Mouse (Mus musculus) adrenal gland (tissue): Measurements from ENCODE around the gene Inhbe.
"Not testable (repeated sequence)": the region's sequence is repeated elsewhere in the genome, so short reads cannot be mapped to it uniquely, and the experiment has no call there.

ENCODE experiments used
- intact Hi-C: fragments of 180-260 bp; cut with DNase I; formaldehyde crosslinking; loops from one replicate; pipeline ENCODE4 v1.15.1; 2025

Inhbe gene

DNA sequence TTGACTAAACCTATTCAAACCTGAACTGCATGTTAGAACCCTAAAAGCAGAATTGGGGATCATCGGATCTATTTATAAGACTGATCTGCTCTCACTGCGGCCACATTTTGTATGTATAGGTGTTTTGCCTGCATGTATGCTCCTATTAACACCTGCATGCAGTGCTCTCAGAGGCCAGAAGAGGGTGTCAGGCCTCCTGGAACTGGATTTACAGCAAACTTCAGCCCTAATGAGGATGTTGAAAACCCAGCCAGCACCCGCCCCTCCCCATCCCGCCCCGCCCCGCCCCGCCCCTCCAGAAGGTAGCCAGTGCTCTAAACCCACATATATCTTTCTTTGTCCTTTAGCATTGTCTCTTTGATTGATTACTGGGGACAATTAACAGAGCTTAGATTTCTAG, 29.7 kb downstream of the Inhbe start:
- intact Hi-C loops, result no loop called here

DNA sequence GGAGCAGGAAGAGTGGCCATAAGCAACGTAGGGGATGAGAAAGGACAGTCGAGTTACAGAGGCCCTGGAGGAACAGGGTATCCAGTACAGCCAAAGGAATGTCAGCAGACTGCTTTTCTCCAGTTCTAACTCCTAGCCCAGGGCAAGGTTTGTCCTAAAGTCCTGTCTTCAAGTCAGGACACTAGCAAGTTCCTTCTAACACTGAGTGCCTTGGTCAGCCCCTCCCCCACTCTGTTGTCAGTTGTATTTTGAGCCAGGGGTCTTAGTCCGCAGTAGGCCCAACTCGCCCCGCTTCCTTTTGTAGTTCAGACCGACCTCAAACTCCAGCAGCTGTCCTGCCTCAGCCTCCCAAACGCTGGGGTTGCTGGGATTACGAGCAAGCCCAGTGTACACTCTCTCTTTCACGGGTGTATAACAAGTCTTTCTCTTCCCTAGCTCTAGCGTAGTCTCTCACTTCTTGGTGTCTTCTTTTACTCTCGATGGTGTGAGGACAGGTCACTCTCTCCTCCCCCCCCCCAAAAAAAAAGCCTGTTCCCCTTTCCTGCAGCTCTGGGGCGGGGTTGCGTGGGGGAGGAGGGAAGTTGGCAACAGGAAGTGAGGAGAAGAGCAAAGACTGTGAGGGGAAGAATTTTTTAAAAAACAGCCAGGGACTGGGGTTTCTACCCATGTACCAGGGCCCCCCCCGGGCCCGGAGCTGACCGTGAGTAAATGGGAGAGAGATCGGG, 30.9 kb downstream of the Inhbe start:
- intact Hi-C loops, result no loop called here

DNA sequence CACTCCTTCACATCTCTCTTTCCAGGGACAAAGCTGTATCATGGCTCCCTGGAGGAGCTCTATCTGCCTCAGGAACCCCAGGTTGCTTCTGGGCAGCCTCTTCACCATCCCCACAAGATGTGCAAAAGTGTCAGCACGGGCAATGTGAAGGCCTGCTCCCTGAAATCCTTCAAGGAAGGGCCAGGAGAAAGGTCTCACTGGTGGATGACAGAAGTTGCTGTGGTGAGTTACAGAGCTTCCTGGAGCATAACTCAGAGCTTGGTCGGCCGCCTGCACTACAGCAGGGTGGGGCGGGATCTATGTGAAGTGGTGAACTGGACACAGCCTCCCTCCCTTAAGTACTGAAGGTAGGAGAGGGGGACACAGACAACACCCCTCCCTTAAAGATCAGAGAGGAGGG, 31.5 kb downstream of the Inhbe start:
- intact Hi-C loops, result no loop called here

- intact Hi-C loops, result no loop called here
Measured at GRCm38 (mm10) chr10:127322178-127322577, 32.0 kb downstream of the Inhbe start.

DNA sequence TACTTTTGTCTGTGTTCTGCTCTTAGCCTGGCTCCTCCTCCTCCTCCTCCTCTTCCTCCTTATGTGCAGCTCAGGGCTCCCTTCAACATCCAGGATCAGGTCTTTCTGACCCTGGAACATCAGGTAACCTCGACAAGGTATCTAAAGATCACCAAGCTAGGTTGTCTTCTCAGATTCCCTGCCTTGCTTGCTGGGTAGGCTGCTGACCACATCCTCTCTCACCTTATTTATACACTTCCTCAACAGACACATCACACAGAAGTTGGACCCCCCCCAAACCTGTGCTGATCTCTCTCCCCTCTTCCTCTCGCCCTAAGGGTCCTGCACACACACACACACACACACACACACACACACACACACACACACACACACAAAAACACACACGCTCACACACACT, 32.6 kb downstream of the Inhbe start, which contains the start of gene Arhgap9:
Arhgap9 (plus strand) TSS at position 344 of the 400 bp plus-strand sequence.
- intact Hi-C loops, result no loop called here

GRCm38 (mm10) chr10:127319969-127320368, 34.2 kb downstream of the Inhbe start:
- intact Hi-C loops, result no loop called here

- intact Hi-C loops, result no loop called here
Measured at GRCm38 (mm10) chr10:127318009-127318408, 36.2 kb downstream of the Inhbe start.

DNA sequence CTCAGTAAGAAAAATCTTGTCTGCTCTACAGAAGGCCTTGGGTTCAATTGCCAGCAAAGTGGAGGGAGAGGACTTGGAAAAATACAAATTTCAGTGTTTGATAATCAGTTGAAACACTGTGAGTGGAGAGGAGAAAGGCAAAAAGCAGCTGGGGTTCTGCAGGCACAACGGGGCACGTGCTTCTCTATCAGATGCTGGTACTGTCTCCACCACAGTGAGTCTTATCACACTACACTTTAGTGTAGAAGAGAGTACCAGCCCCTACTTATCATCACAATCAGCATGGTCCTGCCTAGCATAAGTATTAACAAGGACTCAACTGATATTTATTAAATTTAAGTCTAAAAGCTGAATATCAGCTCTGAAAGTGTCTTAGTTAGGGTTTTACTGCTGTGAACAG, 36.9 kb downstream of the Inhbe start:
- intact Hi-C loops, result no loop called here

DNA sequence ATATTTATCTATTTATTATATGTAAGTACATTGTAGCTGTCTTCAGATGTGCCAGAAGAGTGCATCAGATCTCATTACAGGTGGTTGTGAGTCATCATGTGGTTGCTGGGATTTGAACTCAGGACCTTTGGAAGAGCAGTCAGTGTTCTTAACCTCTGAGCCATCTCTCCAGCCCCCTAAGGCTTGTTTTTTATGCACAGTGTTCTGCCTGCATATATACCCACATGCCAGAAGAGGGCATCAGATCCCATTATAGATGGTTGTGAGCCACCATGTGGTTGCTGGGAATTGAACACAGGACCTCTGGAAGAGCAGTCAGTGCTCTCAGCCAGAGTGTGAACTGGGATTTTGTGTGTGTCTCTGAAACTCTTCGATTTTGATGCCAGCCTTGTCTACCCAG, 39.3 kb downstream of the Inhbe start:
- intact Hi-C loops, result loop anchor here (5.0 kb wide), 1 partner anchor 48 kb away; the partner anchor contains the start of gene Dctn2

- intact Hi-C loops, result loop anchor here (5.0 kb wide), 1 partner anchor 46 kb away; the partner anchor contains the start of gene Dctn2
Measured at GRCm38 (mm10) chr10:127313516-127313915, 40.7 kb downstream of the Inhbe start.

DNA sequence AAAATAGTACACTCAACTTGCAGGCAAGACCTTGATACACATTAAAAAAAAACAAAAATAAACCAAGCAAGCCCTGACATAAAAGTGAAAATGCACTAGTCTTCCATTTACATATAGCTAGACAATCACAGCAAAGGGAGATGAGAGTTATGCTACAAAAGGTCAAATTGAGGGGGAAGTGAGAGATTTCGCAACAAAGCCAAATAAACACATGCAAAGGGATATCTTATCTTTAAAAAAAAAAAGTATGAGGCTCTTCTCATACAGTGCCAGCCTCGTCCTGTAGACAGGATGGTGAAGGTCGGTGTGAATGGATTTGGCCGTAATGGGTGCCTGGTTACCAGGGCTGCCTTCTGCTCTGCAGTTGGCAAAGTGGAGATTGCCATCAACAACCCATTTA, 41.4 kb downstream of the Inhbe start:
- intact Hi-C loops, result loop anchor here (5.0 kb wide), 1 partner anchor 46 kb away; the partner anchor contains the start of gene Dctn2

GRCm38 (mm10) chr10:127312356-127312676, 41.9 kb downstream of the Inhbe start:
- intact Hi-C loops, result loop anchor here (5.0 kb wide), 1 partner anchor 45 kb away; the partner anchor contains the start of gene Dctn2

GRCm38 (mm10) chr10:127311476-127312355, 42.5 kb downstream of the Inhbe start, which contains the start of gene Mars:
TSS of gene Mars (minus strand) at chr10:127311786.
- intact Hi-C loops, result loop anchor here (2.0 to 5.0 kb wide), 2 partner anchors 21 to 44 kb away; partner anchors contain the start of gene Dctn2

GRCm38 (mm10) chr10:127310523-127311475, 43.4 kb downstream of the Inhbe start:
- intact Hi-C loops, result loop anchor here (2.0 to 5.0 kb wide), 2 partner anchors 20 to 43 kb away; partner anchors contain the start of gene Dctn2

DNA sequence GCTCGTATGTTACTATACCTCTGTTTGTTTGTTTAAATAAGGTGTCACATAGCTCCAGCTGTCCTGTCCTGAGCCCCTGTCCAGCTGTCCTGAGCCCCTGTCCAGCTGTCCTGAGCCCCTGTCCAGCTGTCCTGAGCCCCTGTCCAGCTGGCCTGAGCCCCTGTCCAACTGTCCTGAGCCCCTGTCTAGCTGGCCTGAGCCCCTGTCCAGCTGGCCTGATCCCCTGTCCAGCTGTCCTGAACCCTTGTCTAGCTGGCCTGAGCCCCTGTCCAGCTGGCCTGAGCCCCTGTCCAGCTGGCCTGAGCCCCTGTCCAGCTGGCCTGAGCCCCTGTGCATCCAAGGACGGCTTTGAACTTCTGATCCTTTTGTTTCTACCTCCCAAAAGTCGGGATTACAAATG, 45.0 kb downstream of the Inhbe start:
- intact Hi-C loops, result not testable (repeated sequence)

GRCm38 (mm10) chr10:127303136-127303535, 51.1 kb downstream of the Inhbe start:
- intact Hi-C loops, result no loop called here

DNA sequence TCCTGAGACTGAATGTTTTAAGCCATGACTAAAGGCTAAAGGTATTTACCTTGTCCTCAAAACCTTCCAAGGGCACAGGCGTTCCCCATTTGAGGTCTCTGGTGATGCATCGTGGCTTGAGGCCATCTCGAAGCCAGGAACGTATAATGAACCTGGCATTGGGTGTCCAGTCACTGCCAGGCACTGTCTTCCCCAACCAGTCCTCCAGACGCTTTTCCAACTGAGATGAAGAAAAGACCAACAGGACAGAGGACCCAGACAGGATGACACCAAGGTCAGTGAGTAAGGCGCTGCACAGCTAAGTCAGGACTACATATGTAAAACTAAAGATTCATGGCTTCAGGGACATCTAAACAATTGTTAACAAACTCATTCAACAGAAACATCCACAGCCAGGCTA, 53.9 kb downstream of the Inhbe start:
- intact Hi-C loops, result no loop called here
